Mouse (Mus musculus): ENCODE data around the gene Ptges. TPM values are rescaled to one million over a fixed set of nuclear protein-coding genes. Genes with fewer than 3 reads are reported as not detected.
"Not testable (repeated sequence)": the region's sequence is repeated elsewhere in the genome, so short reads cannot be mapped to it uniquely, and the experiment has no call there.

Gene Ptges
- polyA plus RNA-seq, 1 experiment = 10.9 TPM

DNA sequence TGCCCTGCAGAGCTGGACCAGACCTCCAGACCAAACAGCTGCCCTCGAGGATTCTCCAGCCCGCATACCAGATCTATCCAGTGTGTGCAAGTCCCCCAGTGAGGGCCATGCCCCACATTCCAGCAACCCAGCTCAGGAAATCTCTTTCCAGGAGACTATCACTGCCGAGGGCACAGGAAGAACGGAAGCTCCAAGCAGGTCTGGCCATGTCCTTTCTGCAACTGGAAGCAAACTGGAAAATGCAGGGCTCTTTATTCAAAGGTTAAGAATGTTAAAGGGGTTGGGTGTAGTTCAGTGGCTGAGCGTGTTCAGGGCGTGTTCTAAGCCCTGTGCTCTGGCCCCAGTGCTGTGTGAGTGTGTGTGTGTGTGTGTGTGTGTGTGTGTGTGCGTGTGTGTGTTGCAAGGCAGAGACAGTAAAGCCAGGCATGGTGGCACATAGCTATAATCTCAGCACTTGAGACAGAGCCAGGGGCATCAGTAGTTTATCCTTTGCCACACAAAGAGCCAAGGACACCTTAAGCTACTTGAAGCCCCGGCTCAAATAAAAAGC is 10.8 kb downstream of the Ptges start:
- WGBS = 30% methylated on average over 8 of the region's 8 CpGs
- Histone ChIP-seq H3K27me3 (ENCODE audit: control insufficient read depth, insufficient read depth, low read length) (no peaks in the 10 kb centered on the region; the same call in 1 of the 2 replicates), H3K27ac (ENCODE audit: insufficient read depth, low read depth, low read length) (no peak overlapping the region), H3K4me1 (ENCODE audit: control insufficient read depth, insufficient read depth, insufficient read length, low read length) (peaks cover 10% of the 10 kb centered on the region), H3K36me3 (ENCODE audit: control insufficient read depth, insufficient read depth, low read length) (no peaks in the 10 kb centered on the region), H3K4me3 (ENCODE audit: low read depth, low read length) (no peak overlapping the region)
- TF ChIP-seq CTCF (IDR thresholded peaks at IDR 0.05; ENCODE audit: extremely low read depth, insufficient read length, insufficient replicate concordance, low read depth, low read length) (no peak), POLR2A (IDR thresholded peaks at IDR 0.05; ENCODE audit: low read depth, low read length) (no peak)

DNA sequence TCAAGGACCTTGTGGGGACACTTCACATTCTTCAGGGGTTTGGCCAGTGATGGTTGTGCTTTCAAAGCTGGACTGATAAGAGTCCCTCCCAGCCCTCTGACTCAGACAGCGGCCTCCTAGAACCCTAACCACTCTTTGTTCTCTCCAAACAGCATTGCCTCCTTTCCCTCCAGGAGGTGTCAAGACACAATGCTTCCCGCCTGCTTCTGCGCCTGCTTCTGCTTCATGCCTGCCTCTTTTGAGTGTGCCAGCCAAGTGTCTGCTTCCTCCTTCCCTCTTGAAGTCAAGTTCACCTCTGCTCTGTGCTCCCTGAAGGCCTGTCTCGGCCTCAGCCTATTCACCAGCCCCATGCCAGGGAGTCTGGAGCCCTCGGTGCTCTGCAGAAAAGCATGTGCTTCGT is 11.5 kb downstream of the Ptges start:
- Histone ChIP-seq H3K27ac (ENCODE audit: insufficient read depth, low read depth, low read length) (no peak overlapping the region), H3K36me3 (ENCODE audit: control insufficient read depth, insufficient read depth, low read length) (no peaks in the 10 kb centered on the region), H3K4me3 (ENCODE audit: low read depth, low read length) (no peak overlapping the region), H3K27me3 (ENCODE audit: control insufficient read depth, insufficient read depth, low read length) (no peaks in the 10 kb centered on the region; the same call in 1 of the 2 replicates), H3K4me1 (ENCODE audit: control insufficient read depth, insufficient read depth, insufficient read length, low read length) (peaks cover 17% of the 10 kb centered on the region)
- TF ChIP-seq POLR2A (IDR thresholded peaks at IDR 0.05; ENCODE audit: low read depth, low read length) = no peak
- TF ChIP-seq CTCF (IDR thresholded peaks at IDR 0.05; ENCODE audit: extremely low read depth, insufficient read length, insufficient replicate concordance, low read depth, low read length) = no peak
- 63% methylated on average over 6 of the region's 6 CpGs for WGBS

DNA sequence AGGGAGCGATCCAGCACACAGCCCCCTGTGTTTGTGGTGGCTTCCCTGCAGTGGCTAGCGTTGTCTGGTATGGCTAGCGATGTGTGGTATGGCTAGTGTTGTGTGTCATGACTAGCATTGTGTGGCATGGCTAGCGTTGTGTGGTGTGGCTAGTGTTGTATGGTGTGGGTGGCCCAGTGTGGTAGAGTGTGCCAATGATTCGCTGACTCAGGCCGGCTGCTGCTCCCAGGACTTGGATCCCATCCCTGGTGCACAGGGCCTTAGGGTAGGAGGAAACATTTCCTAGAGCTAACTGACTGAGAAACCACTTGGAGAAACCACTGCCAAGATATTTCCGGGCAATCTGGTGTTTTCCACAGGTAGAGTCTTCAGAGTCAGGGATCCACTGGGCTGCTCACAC is 12.0 kb downstream of the Ptges start:
- Histone ChIP-seq H3K27me3 (ENCODE audit: control insufficient read depth, insufficient read depth, low read length) (no peaks in the 10 kb centered on the region; the same call in 1 of the 2 replicates), H3K36me3 (ENCODE audit: control insufficient read depth, insufficient read depth, low read length) (no peaks in the 10 kb centered on the region), H3K4me1 (ENCODE audit: control insufficient read depth, insufficient read depth, insufficient read length, low read length) (peaks cover 22% of the 10 kb centered on the region), H3K4me3 (ENCODE audit: low read depth, low read length) (no peak overlapping the region), H3K27ac (ENCODE audit: insufficient read depth, low read depth, low read length) (no peak overlapping the region)
- WGBS = 84% methylated on average over 7 of the region's 7 CpGs
- no peak for TF ChIP-seq POLR2A (IDR thresholded peaks at IDR 0.05; ENCODE audit: low read depth, low read length)
- TF ChIP-seq CTCF (IDR thresholded peaks at IDR 0.05; ENCODE audit: extremely low read depth, insufficient read length, insufficient replicate concordance, low read depth, low read length) = no peak

GRCm38 (mm10) chr2:30915933-30916332 is 13.7 kb downstream of the Ptges start:
- H3K36me3 ChIP-seq (ENCODE audit: control insufficient read depth, insufficient read depth, low read length); H3K27ac ChIP-seq (ENCODE audit: insufficient read depth, low read depth, low read length); H3K4me3 ChIP-seq (ENCODE audit: low read depth, low read length); H3K27me3 ChIP-seq (ENCODE audit: control insufficient read depth, insufficient read depth, low read length): not testable (repeated sequence)
- peaks cover 23% of the 10 kb centered on the region for H3K4me1 ChIP-seq (ENCODE audit: control insufficient read depth, insufficient read depth, insufficient read length, low read length)
- 68% methylated on average over 6 of the region's 6 CpGs for WGBS

DNA sequence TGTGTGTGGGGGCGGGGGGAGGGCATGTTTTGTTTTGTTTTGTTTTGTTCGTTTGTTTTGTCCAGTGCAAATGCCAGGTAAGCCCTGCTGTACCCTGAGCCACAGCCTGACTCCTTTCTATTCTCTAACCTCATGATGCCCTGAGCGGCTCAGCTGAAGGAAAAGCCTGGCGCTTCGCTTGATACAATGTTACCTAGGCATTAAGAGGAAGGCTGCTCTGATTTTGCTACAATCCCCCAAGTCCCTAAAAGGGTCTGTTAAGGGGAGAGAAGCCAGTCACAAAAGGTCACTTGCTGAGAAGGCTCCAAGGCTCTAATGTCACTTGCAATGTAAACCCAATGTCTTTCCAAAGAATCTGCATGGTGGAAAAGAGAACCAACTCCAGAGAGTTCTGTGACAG is 14.3 kb downstream of the Ptges start:
- 86% methylated on average over 5 of the region's 5 CpGs for WGBS
- Histone ChIP-seq H3K36me3 (ENCODE audit: control insufficient read depth, insufficient read depth, low read length) (no peaks in the 10 kb centered on the region), H3K4me3 (ENCODE audit: low read depth, low read length) (no peak overlapping the region), H3K27me3 (ENCODE audit: control insufficient read depth, insufficient read depth, low read length) (no peaks in the 10 kb centered on the region; the same call in 1 of the 2 replicates), H3K27ac (ENCODE audit: insufficient read depth, low read depth, low read length) (no peak overlapping the region), H3K4me1 (ENCODE audit: control insufficient read depth, insufficient read depth, insufficient read length, low read length) (peaks cover 23% of the 10 kb centered on the region)
- TF ChIP-seq POLR2A (IDR thresholded peaks at IDR 0.05; ENCODE audit: low read depth, low read length) = no peak
- no peak for TF ChIP-seq CTCF (IDR thresholded peaks at IDR 0.05; ENCODE audit: extremely low read depth, insufficient read length, insufficient replicate concordance, low read depth, low read length)

DNA sequence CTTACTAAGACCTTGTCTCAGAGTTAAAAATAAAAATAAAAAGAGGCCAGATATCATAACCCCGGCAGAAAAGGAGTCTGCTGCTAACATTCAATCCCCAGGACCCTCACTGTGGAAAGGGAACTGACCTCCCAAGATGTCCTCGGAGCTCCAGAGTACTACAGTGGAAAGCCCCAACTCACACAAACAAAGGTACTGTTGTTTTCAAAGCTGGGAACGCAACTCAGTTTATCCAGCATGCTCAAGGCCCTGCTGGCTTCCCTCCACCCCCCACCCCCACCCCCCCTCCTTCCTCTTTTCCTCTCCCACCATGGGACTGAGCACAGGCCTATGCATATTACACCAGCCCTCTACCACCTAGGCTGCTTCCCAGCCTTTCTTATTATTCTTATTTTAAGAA is 14.8 kb downstream of the Ptges start:
- no peak for TF ChIP-seq POLR2A (IDR thresholded peaks at IDR 0.05; ENCODE audit: low read depth, low read length)
- no peak for TF ChIP-seq CTCF (IDR thresholded peaks at IDR 0.05; ENCODE audit: extremely low read depth, insufficient read length, insufficient replicate concordance, low read depth, low read length)
- Histone ChIP-seq H3K4me1 (ENCODE audit: control insufficient read depth, insufficient read depth, insufficient read length, low read length) (peaks cover 22% of the 10 kb centered on the region), H3K27ac (ENCODE audit: insufficient read depth, low read depth, low read length) (no peak overlapping the region), H3K4me3 (ENCODE audit: low read depth, low read length) (no peak overlapping the region), H3K27me3 (ENCODE audit: control insufficient read depth, insufficient read depth, low read length) (no peaks in the 10 kb centered on the region; the same call in 1 of the 2 replicates), H3K36me3 (ENCODE audit: control insufficient read depth, insufficient read depth, low read length) (no peaks in the 10 kb centered on the region)
- 73% methylated on average over 3 of the region's 3 CpGs for WGBS

- Histone ChIP-seq H3K4me1 (ENCODE audit: control insufficient read depth, insufficient read depth, insufficient read length, low read length) (peaks cover 17% of the 10 kb centered on the region), H3K27me3 (ENCODE audit: control insufficient read depth, insufficient read depth, low read length) (no peaks in the 10 kb centered on the region; the same call in 1 of the 2 replicates), H3K27ac (ENCODE audit: insufficient read depth, low read depth, low read length) (no peak overlapping the region), H3K4me3 (ENCODE audit: low read depth, low read length) (no peak overlapping the region), H3K36me3 (ENCODE audit: control insufficient read depth, insufficient read depth, low read length) (no peaks in the 10 kb centered on the region)
- no peak for TF ChIP-seq CTCF (IDR thresholded peaks at IDR 0.05; ENCODE audit: extremely low read depth, insufficient read length, insufficient replicate concordance, low read depth, low read length)
- no peak for TF ChIP-seq POLR2A (IDR thresholded peaks at IDR 0.05; ENCODE audit: low read depth, low read length)
- WGBS = 70% methylated on average over 8 of the region's 8 CpGs
Measured at GRCm38 (mm10) chr2:30913022-30913421, 16.6 kb downstream of the Ptges start.

Measured in small intestine, adult 2 months (tissue).